Mouse (Mus musculus) myocyte (in vitro differentiated cells): ENCODE data around the gene Epb41l5. TPM values are rescaled to one million over a fixed set of nuclear protein-coding genes. Genes with fewer than 3 reads are reported as not detected.

Experiments used
- H3K27me3 ChIP-seq: one replicate; pipeline ENCODE4 v1.6.1; 2011; ENCODE audit not compliant: control insufficient read depth, insufficient read depth, insufficient read length
- H3K36me3 ChIP-seq: one replicate; pipeline ENCODE4 v1.6.1; 2011; ENCODE audit not compliant: control insufficient read depth, insufficient read depth
- H3K4me2 ChIP-seq: one replicate; pipeline ENCODE4 v1.6.1; 2011; ENCODE audit warnings: low read depth, control low read depth
- H3K4me3 ChIP-seq: one replicate; pipeline ENCODE4 v1.5.1; 2011; ENCODE audit warnings: mild to moderate bottlenecking, control low read depth, moderate library complexity
- H3K79me2 ChIP-seq: one replicate; pipeline ENCODE4 v1.6.1; 2011; ENCODE audit not compliant: control insufficient read depth, insufficient read depth
- H3ac ChIP-seq: one replicate; pipeline ENCODE4 v1.6.1; 2011; ENCODE audit not compliant: control insufficient read depth, insufficient read length
- CEBPB ChIP-seq: IDR thresholded peaks from 2 replicates; pipeline ENCODE4 v1.6.1; 2011; ENCODE audit warnings: mild to moderate bottlenecking, moderate library complexity; ENCODE audit not compliant: poor library complexity, insufficient read depth, severe bottlenecking
- E2F4 ChIP-seq: IDR thresholded peaks from one replicate; pipeline ENCODE4 v1.6.1; 2011; ENCODE audit warnings: mild to moderate bottlenecking, control low read depth, moderate library complexity; ENCODE audit not compliant: insufficient read depth
- MAX ChIP-seq: IDR thresholded peaks from one replicate; pipeline ENCODE4 v1.6.1; 2011; ENCODE audit warnings: low read depth, mild to moderate bottlenecking, control low read depth
- MYOD1 ChIP-seq, 3 experiments: IDR thresholded peaks; one replicate each; pipeline ENCODE4 v1.6.1; 2011; ENCODE audit warnings: control low read depth in 2 of 3, low read depth in 2 of 3, mild to moderate bottlenecking in 2 of 3, moderate library complexity in 1 of 3; ENCODE audit not compliant: insufficient read length in 2 of 3, control insufficient read depth in 1 of 3
- MYOG ChIP-seq, 3 experiments: IDR thresholded peaks; one replicate each; pipeline ENCODE4 v1.6.1; 2011; ENCODE audit warnings: control low read depth in 2 of 3, low read depth in 2 of 3, mild to moderate bottlenecking in 2 of 3; ENCODE audit not compliant: insufficient read length in 2 of 3, control insufficient read depth in 1 of 3, insufficient read depth in 1 of 3
- POLR2A ChIP-seq: IDR thresholded peaks from one replicate; pipeline ENCODE4 v1.6.1; 2011; ENCODE audit warnings: low read depth, mild to moderate bottlenecking, control low read depth, moderate library complexity; ENCODE audit not compliant: insufficient read length
- POLR2AphosphoS2 ChIP-seq: IDR thresholded peaks from one replicate; pipeline ENCODE4 v1.6.1; 2011; ENCODE audit warnings: low read depth, control low read depth; ENCODE audit not compliant: insufficient read length
- REST ChIP-seq: IDR thresholded peaks from one replicate; pipeline ENCODE4 v1.6.1; 2011; ENCODE audit warnings: mild to moderate bottlenecking, control low read depth, moderate library complexity; ENCODE audit not compliant: insufficient read depth, insufficient read length
- SRF ChIP-seq: IDR thresholded peaks from one replicate; pipeline ENCODE4 v1.6.1; 2011; ENCODE audit warnings: low read depth; ENCODE audit not compliant: control insufficient read depth, insufficient read length
- TCF12 ChIP-seq: IDR thresholded peaks from one replicate; pipeline ENCODE4 v1.6.1; 2011; ENCODE audit warnings: mild to moderate bottlenecking, control low read depth; ENCODE audit not compliant: poor library complexity, insufficient read depth, severe bottlenecking
- TCF3 ChIP-seq: IDR thresholded peaks from one replicate; pipeline ENCODE4 v1.6.1; 2011; ENCODE audit warnings: low read depth, control low read depth; ENCODE audit not compliant: insufficient read length
- USF1 ChIP-seq: IDR thresholded peaks from one replicate; pipeline ENCODE4 v1.6.1; 2011; ENCODE audit warnings: low read depth, mild to moderate bottlenecking, control low read depth, moderate library complexity
- polyA plus RNA-seq: library from polyadenylated mRNA; unstranded; fragments of >200 nt; fragmentation: generic; extraction: Trizol; gene quantifications from one replicate; pipeline ENCODE4 v1.2.1, GENCODE M21; 2012; ENCODE audit warnings: missing spikeins

The Epb41l5 gene
- 2.1 TPM for polyA plus RNA-seq

DNA sequence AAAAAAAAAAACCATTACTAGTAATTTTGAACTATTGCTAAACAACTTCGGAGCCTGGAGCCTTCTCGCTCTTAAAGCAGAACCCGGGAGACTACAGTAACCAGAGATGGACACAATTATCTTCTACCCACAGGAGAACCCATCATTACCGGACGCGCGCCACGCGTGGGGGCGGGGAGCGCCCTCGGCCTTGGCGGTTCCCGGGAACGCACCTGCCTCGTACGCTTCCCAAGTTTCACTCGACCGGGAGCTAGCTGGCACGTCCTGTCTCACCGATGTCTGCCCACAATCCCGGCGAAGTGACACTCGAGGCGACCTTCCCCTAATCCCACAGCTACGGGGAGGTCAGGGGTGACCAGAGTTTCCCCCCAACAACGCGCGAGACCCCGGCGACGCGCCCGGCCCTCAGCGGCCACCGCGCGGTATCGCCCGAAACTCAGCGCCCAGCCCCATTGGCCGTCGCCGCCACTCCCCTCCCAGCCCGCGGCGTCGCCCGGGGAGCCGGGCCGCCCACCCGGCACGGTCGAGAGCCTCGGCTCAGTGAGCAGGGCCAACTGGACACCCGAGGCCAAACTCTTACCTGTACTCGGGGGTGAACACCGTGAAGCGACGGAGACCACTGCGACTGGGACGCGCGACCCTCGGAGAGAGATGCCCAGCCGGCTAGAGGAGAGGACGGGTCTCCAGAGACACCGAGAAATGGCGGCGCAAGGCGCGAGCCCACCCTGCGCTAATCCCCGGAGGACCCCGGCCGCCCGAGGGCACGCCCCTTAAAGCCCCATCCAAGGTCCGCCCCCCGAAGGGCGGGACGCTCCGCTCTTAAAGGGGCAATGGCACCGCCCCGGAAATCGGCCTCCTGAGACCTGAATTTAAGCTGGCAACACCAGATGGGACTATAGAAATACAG is at the start of gene Epb41l5:
Gene Epb41l5, minus strand, starts transcription at position 796 of the 907 bp plus-strand sequence.
- no peaks in the 10 kb centered on the region for H3K27me3 ChIP-seq
- H3K4me2 ChIP-seq, result peak within 1 kb of the TSS; percentile 94
- peak within 1 kb of the TSS; percentile 77 for H3K4me3 ChIP-seq
- H3ac ChIP-seq, result peak within 1 kb of the TSS; percentile 6
- H3K36me3 ChIP-seq, result no peaks in the 10 kb centered on the region
- no peaks in the 10 kb centered on the region for H3K79me2 ChIP-seq
- TF ChIP-seq POLR2A (peak; percentile 39), SRF (no peak), E2F4 (no peak), TCF12 (no peak), POLR2AphosphoS2 (peak; percentile 20), USF1 (no peak), MAX (no peak), REST (no peak), MYOG (IDR thresholded peaks at IDR 0.05; ENCODE audit: control insufficient read depth in 1 of 3, insufficient read depth in 1 of 3, insufficient read length in 2 of 3, low read depth in 2 of 3) (peak in 1 of 3 experiments; percentile 29), MYOD1 (IDR thresholded peaks at IDR 0.05; ENCODE audit: control insufficient read depth in 1 of 3, insufficient read length in 2 of 3, low read depth in 2 of 3) (peak in 1 of 3 experiments; percentile 58), TCF3 (no peak), CEBPB (no peak)

DNA sequence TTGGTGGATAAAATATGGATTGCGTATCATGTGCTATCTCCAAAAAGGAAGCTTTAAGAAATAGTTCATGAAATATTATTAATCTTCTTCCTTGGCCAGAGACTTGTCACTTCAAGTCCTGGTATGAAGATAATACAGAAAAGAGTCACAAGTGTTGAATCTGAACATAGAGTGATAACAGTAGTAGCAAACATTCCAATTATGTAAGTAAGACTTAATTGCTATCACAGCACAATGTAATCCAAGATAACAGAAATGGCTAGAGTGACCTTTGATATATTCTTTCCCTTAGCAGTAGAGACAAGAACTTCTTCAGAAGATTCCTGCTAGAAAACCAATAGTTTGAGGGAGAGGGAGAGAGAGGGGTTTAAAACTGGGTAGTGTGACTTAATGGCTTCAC is 48.1 kb upstream of the Epb41l5 start:
- H3K79me2 ChIP-seq, result no peaks in the 10 kb centered on the region
- H3K4me3 ChIP-seq, result no peak overlapping the region
- H3K4me2 ChIP-seq, result no peak overlapping the region
- no peak overlapping the region for H3ac ChIP-seq
- TF ChIP-seq SRF (no peak), MAX (no peak), REST (no peak)
- peaks cover 9% of the 10 kb centered on the region for H3K36me3 ChIP-seq
- no peaks in the 10 kb centered on the region for H3K27me3 ChIP-seq

DNA sequence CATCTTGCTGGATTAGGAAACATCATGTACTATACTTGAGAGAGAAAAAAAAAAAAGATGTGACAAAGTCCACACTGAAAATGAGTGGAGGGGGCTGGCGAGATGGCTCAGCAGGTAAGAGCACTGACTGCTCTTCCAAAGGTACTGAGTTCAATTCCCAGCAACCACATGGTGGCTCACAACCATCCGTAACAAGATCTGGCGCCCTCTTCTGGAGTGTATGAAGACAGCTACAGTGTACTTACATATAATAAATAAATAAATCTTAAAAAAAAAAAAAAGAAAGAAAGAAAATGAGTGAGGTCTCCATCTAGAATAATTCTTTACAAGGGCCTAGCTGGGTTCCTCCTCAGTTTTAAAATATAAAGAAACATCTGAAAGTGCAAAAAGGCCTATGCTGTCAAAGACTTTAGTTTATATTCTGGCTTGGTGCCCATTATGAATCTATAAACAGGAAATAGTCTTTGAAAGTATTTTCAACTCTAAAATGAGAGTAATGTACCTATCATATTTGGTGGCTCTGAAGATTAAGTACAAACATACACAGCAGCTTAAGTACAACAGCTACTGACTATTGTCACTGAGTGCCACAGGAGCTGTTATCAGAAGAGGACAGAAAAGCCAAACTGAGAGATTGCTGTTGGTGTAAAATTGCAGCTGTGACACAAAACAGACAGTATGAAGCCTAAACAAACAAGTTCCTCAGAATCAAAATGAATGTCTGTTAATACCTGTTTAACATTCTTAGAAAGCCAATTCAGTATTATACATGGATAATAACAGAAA is 37.2 kb upstream of the Epb41l5 start:
- H3K36me3 ChIP-seq, result no peaks in the 10 kb centered on the region
- TF ChIP-seq SRF (no peak), MYOD1 (IDR thresholded peaks at IDR 0.05; ENCODE audit: control insufficient read depth in 1 of 3, insufficient read length in 2 of 3, low read depth in 2 of 3) (no peak), E2F4 (no peak), REST (no peak), CEBPB (no peak), TCF3 (no peak), POLR2A (no peak), MYOG (IDR thresholded peaks at IDR 0.05; ENCODE audit: control insufficient read depth in 1 of 3, insufficient read depth in 1 of 3, insufficient read length in 2 of 3, low read depth in 2 of 3) (no peak)
- H3K27me3 ChIP-seq, result no peaks in the 10 kb centered on the region
- no peak overlapping the region for H3ac ChIP-seq
- no peaks in the 10 kb centered on the region for H3K79me2 ChIP-seq
- H3K4me3 ChIP-seq, result no peak overlapping the region
- no peak overlapping the region for H3K4me2 ChIP-seq

- H3K79me2 ChIP-seq, result no peaks in the 10 kb centered on the region
- H3K36me3 ChIP-seq, result peaks cover 14% of the 10 kb centered on the region
- H3K4me3 ChIP-seq, result no peak overlapping the region
- H3ac ChIP-seq, result no peak overlapping the region
- TF ChIP-seq TCF3, result no peak
- TF ChIP-seq CEBPB, result no peak
- TF ChIP-seq MYOG (IDR thresholded peaks at IDR 0.05; ENCODE audit: control insufficient read depth in 1 of 3, insufficient read depth in 1 of 3, insufficient read length in 2 of 3, low read depth in 2 of 3), result no peak
- no peak for TF ChIP-seq TCF12
- TF ChIP-seq POLR2AphosphoS2, result no peak
- no peak for TF ChIP-seq REST
- no peak for TF ChIP-seq POLR2A
- TF ChIP-seq MYOD1 (IDR thresholded peaks at IDR 0.05; ENCODE audit: control insufficient read depth in 1 of 3, insufficient read length in 2 of 3, low read depth in 2 of 3), result no peak
- TF ChIP-seq SRF, result no peak
- no peak for TF ChIP-seq MAX
- no peak for TF ChIP-seq E2F4
- no peak for TF ChIP-seq USF1
- no peak overlapping the region for H3K4me2 ChIP-seq
- H3K27me3 ChIP-seq, result no peaks in the 10 kb centered on the region
Observed at GRCm38 (mm10) chr1:119681663-119682213, 32.9 kb upstream of the Epb41l5 start.
